Mouse (Mus musculus) G1E (cell line): ENCODE results near the gene Dut.

Experiments used
- CTCF ChIP-seq: IDR thresholded peaks from 2 replicates; pipeline ENCODE4 v1.5.1; 2012; ENCODE audit warnings: low read depth, low read length, inconsistent platforms, mixed read lengths
- GATA2 ChIP-seq: IDR thresholded peaks from 2 replicates; pipeline ENCODE4 v1.6.1; 2012; ENCODE audit warnings: low read depth, low read length, inconsistent platforms, borderline replicate concordance

- no peak for TF ChIP-seq CTCF
- TF ChIP-seq GATA2: no peak
These were observed 1.3 kb downstream of the Dut start for GRCm38 (mm10) chr2:125248256-125248655.
